Mouse (Mus musculus) limb, embryonic 15.5 days (tissue): ENCODE measurements around the gene Lgals9. TPM values are rescaled to one million over a fixed set of nuclear protein-coding genes. Genes with fewer than 3 reads are reported as not detected.
"Not testable (repeated sequence)": the region's sequence is repeated elsewhere in the genome, so short reads cannot be mapped to it uniquely, and the experiment has no call there.

Experiments used
- ATAC-seq: fragments of 200-750 bp; cut with Nextera tagmentation; 2 replicates; pipeline ENCODE4 v1.8.0; 2017; ENCODE audit warnings: low read depth, moderate TSS enrichment; ENCODE audit not compliant: insufficient number of reproducible peaks, low FRiP score, low TSS enrichment
- H3K27ac ChIP-seq: fragments of 300-500 bp; sonication (generic); 2 replicates; pipeline ENCODE4 v1.5.1; 2015; ENCODE audit warnings: moderate library complexity, mild to moderate bottlenecking, inconsistent platforms
- H3K27me3 ChIP-seq: fragments of 300-500 bp; sonication (generic); 2 replicates; pipeline ENCODE4 v1.6.1; 2015; ENCODE audit warnings: inconsistent platforms
- H3K36me3 ChIP-seq: fragments of 300-500 bp; sonication (generic); 2 replicates; pipeline ENCODE4 v1.6.1; 2015; ENCODE audit warnings: inconsistent platforms
- H3K4me1 ChIP-seq: fragments of 300-500 bp; sonication (generic); 2 replicates; pipeline ENCODE4 v1.6.1; 2015; ENCODE audit warnings: inconsistent platforms
- H3K4me2 ChIP-seq: fragments of 300-500 bp; sonication (generic); 2 replicates; pipeline ENCODE4 v1.6.1; 2015; ENCODE audit warnings: mild to moderate bottlenecking, inconsistent platforms
- H3K4me3 ChIP-seq: fragments of 300-500 bp; sonication (generic); 2 replicates; pipeline ENCODE4 v1.5.1; 2015; ENCODE audit warnings: mild to moderate bottlenecking, inconsistent platforms
- H3K9ac ChIP-seq: fragments of 300-500 bp; sonication (generic); 2 replicates; pipeline ENCODE4 v1.6.1; 2015; ENCODE audit warnings: inconsistent platforms
- H3K9me3 ChIP-seq: fragments of 300-500 bp; sonication (generic); 2 replicates; pipeline ENCODE4 v1.6.1; 2016; ENCODE audit warnings: inconsistent platforms
- WGBS: fragments of 180-500 bp; shearing (Covaris S2); methylation state at CpG from one replicate; pipeline ENCODE4 v1.1.7; 2015; 5-methylcytosine and 5-hydroxymethylcytosine counted together
- polyA plus RNA-seq: library from polyadenylated mRNA; unstranded; fragments of >200 nt; fragmentation: Nextera tagmentation; extraction: Ambion mirVana; gene quantifications from 2 replicates; pipeline ENCODE4 v1.2.1, GENCODE M21; 2015

Lgals9 gene
- polyA plus RNA-seq, 1 experiment from 2014 or later = 45.9 TPM

DNA sequence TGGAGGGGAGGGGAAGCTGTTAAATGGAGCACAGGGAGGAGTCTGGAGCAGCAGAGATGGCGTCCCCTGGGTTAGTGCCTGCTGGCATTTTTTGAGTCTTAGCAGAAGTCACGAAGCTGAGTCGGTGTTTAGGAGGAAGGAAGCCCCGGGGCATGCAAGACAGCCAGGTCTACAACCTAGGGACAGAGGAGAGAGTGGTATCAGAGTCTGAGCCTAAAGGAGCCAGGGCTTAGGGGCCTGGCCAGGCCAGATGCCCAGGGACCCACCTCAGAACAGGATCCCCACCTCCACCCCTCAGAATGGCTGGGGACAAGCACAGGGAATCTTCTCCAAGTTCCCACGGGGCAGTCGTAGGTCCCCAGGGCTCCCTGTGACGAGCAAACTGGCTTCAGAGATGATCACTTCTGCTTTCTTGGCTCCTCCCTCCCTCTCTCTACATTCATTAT is 32.4 kb upstream of the Lgals9 start:
- ATAC-seq = no peak
- no peak overlapping the region for H3K9ac ChIP-seq
- peaks cover 56% of the 10 kb centered on the region for H3K36me3 ChIP-seq
- WGBS = 68% methylated on average over 7 of the region's 7 CpGs
- no peak overlapping the region for H3K4me3 ChIP-seq
- peaks cover 22% of the 10 kb centered on the region for H3K4me1 ChIP-seq
- no peak overlapping the region for H3K27ac ChIP-seq
- H3K9me3 ChIP-seq = no peaks in the 10 kb centered on the region
- H3K4me2 ChIP-seq = no peak overlapping the region
- H3K27me3 ChIP-seq = no peaks in the 10 kb centered on the region

- H3K4me1 ChIP-seq = peaks cover 22% of the 10 kb centered on the region
- no peaks in the 10 kb centered on the region for H3K9me3 ChIP-seq
- H3K36me3 ChIP-seq = peaks cover 50% of the 10 kb centered on the region
- 45% methylated on average over 12 of the region's 12 CpGs for WGBS
- H3K4me3 ChIP-seq = no peak overlapping the region
- H3K27ac ChIP-seq = no peak overlapping the region
- H3K4me2 ChIP-seq = no peak overlapping the region
- H3K27me3 ChIP-seq = no peaks in the 10 kb centered on the region
- H3K9ac ChIP-seq = no peak overlapping the region
- ATAC-seq = no peak
These were observed 31.5 kb upstream of the Lgals9 start for GRCm38 (mm10) chr11:79016236-79016635.

- 86% methylated on average over 24 of the region's 24 CpGs for WGBS
- H3K27me3 ChIP-seq = no peaks in the 10 kb centered on the region
- H3K9ac ChIP-seq = no peak overlapping the region; the same call in 1 of the 2 replicates
- peaks cover 22% of the 10 kb centered on the region for H3K4me1 ChIP-seq
- no peak overlapping the region for H3K4me3 ChIP-seq
- ATAC-seq = no peak
- no peak overlapping the region for H3K27ac ChIP-seq
- H3K9me3 ChIP-seq = no peaks in the 10 kb centered on the region
- peaks cover 49% of the 10 kb centered on the region for H3K36me3 ChIP-seq
- no peak overlapping the region for H3K4me2 ChIP-seq
These were observed 31.0 kb upstream of the Lgals9 start for GRCm38 (mm10) chr11:79015660-79016215.

- ATAC-seq = no peak
- Histone ChIP-seq H3K9me3 (no peaks in the 10 kb centered on the region), H3K9ac (no peak overlapping the region), H3K4me1 (peaks cover 22% of the 10 kb centered on the region), H3K27ac (peak overlapping the region; percentile 30; the same call in 1 of the 2 replicates), H3K27me3 (no peaks in the 10 kb centered on the region), H3K4me3 (no peak overlapping the region), H3K36me3 (peaks cover 39% of the 10 kb centered on the region), H3K4me2 (no peak overlapping the region)
- WGBS = 72% methylated on average over 15 of the region's 15 CpGs
These were observed 30.0 kb upstream of the Lgals9 start for GRCm38 (mm10) chr11:79014602-79015325.

GRCm38 (mm10) chr11:79013806-79014205 is 29.1 kb upstream of the Lgals9 start:
- Histone ChIP-seq H3K4me2 (no peak overlapping the region), H3K4me3 (no peak overlapping the region), H3K27me3 (no peaks in the 10 kb centered on the region), H3K27ac (0 out of 2 replicates have a peak overlapping the region, but pooled peaks have one; percentile 30), H3K9ac (no peak overlapping the region), H3K36me3 (peaks cover 30% of the 10 kb centered on the region), H3K9me3 (no peaks in the 10 kb centered on the region), H3K4me1 (peaks cover 22% of the 10 kb centered on the region)
- ATAC-seq = no peak
- 72% methylated on average over 9 of the region's 9 CpGs for WGBS

DNA sequence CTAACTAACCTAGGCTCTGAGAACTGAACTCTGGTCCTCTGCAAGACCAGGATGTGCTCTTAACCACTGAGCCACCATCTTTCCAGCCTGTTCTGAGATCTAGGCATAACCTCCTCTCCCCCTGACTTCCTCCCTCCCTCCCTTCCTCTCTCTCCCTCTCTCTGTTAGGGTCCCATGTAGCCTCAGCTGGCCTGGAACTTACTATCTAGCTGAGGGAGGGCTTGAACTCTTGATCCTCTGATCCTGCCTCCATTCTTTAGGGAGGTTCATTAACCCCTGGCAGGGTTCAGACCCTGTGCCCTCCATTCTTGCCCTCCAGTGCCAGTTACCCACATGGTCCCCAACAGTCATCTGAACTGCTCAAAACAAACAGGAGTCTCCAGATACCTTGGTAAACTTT is 28.3 kb upstream of the Lgals9 start:
- H3K4me3 ChIP-seq = no peak overlapping the region
- H3K4me2 ChIP-seq = no peak overlapping the region
- no peak for ATAC-seq
- no peaks in the 10 kb centered on the region for H3K9me3 ChIP-seq
- H3K27ac ChIP-seq = no peak overlapping the region
- H3K4me1 ChIP-seq = peaks cover 22% of the 10 kb centered on the region
- H3K27me3 ChIP-seq = no peaks in the 10 kb centered on the region
- no peak overlapping the region for H3K9ac ChIP-seq
- H3K36me3 ChIP-seq = peaks cover 24% of the 10 kb centered on the region; the same call in 1 of the 2 replicates

GRCm38 (mm10) chr11:79012529-79012928 is 27.8 kb upstream of the Lgals9 start:
- Histone ChIP-seq H3K27me3 (no peaks in the 10 kb centered on the region), H3K27ac (no peak overlapping the region), H3K9ac (no peak overlapping the region), H3K4me3 (no peak overlapping the region), H3K9me3 (no peaks in the 10 kb centered on the region), H3K4me1 (peaks cover 22% of the 10 kb centered on the region), H3K36me3 (peaks cover 18% of the 10 kb centered on the region; the same call in 1 of the 2 replicates), H3K4me2 (no peak overlapping the region)
- ATAC-seq = no peak
- WGBS = 92% methylated on average over 2 of the region's 2 CpGs

DNA sequence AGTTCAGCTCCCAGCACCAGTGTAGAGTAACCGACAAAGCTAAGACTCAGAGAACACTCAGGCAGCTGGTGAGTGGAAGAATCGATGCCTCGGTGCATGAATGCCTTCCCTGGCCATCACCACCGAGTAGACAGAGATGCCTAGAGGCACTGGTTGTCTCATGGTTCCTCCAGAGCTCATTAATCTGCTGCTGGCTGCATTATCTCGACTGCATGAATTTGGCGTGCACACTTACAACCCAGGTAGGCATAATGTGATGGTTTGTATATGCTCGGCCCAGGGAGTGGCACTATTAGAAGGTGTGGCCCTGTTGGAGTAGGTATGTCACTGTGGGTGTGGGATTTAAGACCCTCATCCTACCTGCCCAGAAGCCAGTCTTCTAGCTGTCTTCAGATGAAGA is 24.1 kb upstream of the Lgals9 start:
- Histone ChIP-seq H3K27me3 (no peaks in the 10 kb centered on the region), H3K9me3 (no peaks in the 10 kb centered on the region), H3K4me2 (no peak overlapping the region), H3K27ac (no peak overlapping the region), H3K36me3 (no peaks in the 10 kb centered on the region), H3K9ac (no peak overlapping the region), H3K4me3 (no peak overlapping the region), H3K4me1 (no peaks in the 10 kb centered on the region)
- WGBS = 80% methylated on average over 7 of the region's 7 CpGs
- no peak for ATAC-seq

DNA sequence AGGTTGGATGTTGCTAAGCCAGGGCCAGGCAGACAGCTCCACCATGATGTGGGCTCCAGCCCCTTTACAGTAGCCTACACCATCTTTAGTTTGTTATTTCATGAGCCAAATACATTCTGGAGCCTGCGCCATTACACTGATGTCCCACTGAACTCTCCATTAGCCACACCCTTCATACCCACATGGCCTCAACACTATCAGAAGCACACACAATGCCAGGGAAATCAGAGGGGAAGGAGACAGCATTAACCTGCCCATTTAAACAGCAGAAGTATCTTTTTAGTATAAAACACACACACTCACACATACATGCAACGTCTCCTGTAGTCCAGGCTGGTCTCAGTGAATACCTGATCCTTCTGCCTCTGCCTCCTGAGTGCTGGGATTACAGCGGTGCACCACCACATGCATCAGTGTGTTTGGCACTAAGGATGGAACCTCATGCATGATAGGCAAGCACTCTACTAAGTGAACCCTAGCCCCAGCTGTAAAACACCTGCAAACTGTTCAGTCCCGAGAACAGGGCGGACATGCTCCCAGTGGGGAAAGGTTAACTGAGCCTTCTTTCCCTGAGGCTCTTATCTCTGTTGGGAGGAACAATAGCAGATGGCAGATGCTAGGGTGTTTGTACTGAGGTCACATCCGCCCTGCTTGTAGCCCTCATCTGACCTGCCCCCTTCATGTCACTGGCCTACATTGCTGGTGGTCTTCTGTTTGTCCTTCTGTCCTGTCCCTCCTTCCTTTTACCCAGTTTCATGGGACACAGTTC is 23.4 kb upstream of the Lgals9 start:
- Histone ChIP-seq H3K27me3 (no peaks in the 10 kb centered on the region), H3K9me3 (no peaks in the 10 kb centered on the region), H3K9ac (no peak overlapping the region), H3K27ac (no peak overlapping the region), H3K4me1 (no peaks in the 10 kb centered on the region), H3K36me3 (no peaks in the 10 kb centered on the region), H3K4me3 (no peak overlapping the region), H3K4me2 (no peak overlapping the region)
- 81% methylated on average over 6 of the region's 6 CpGs for whole genome bisulfite sequencing
- no peak for ATAC-seq

- H3K4me1 ChIP-seq, ATAC-seq, H3K27me3 ChIP-seq, H3K9ac ChIP-seq, H3K4me3 ChIP-seq, H3K27ac ChIP-seq, H3K9me3 ChIP-seq, H3K4me2 ChIP-seq, H3K36me3 ChIP-seq: not testable (repeated sequence)
- WGBS = 79% methylated on average over 3 of the region's 3 CpGs
These were observed 22.6 kb upstream of the Lgals9 start for GRCm38 (mm10) chr11:79007356-79007755.

DNA sequence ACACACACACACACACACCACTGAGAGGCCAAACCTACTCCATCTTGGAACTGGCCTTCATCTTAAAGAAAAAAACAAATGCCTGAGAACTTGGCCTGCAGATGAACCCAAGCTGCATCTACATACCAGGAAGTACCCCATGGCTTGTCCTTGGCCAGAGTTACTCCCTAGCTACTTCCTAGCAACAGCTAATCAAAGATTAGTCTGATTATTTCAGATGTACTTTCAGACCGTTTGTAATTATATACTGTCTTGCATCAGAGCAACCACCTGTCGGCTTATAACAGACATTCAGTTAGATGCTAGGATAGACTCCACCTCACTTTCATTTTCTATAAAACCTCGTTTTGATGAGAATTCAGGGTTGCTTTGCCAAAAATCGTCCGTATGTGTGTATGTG is 21.7 kb upstream of the Lgals9 start:
- WGBS = 45% methylated on average over 5 of the region's 5 CpGs
- Histone ChIP-seq H3K4me3 (no peak overlapping the region), H3K27me3 (no peaks in the 10 kb centered on the region), H3K9me3 (no peaks in the 10 kb centered on the region), H3K4me1 (peaks cover 4% of the 10 kb centered on the region; the same call in 1 of the 2 replicates), H3K9ac (no peak overlapping the region), H3K4me2 (no peak overlapping the region), H3K27ac (no peak overlapping the region), H3K36me3 (no peaks in the 10 kb centered on the region)
- ATAC-seq = no peak
